Mouse (Mus musculus) B cell, adult 67 days (primary cell): ENCODE data around the gene Cenpe. TPM values are rescaled to one million over a fixed set of nuclear protein-coding genes. Genes with fewer than 3 reads are reported as not detected.

ENCODE experiments used
- total RNA-seq, 2 experiments: library from RNA; stranded (reverse); gene quantifications; 4 replicates each; pipeline ENCODE4 v1.2.4; 2023

Gene Cenpe
- 1 to 10 TPM; 1.0 to 1.3 TPM for total RNA-seq

GRCm38 (mm10) chr3:135211805-135212657, at the start of gene Cenpe:
Gene Cenpe (plus strand): TSS chr3:135212537.

GRCm38 (mm10) chr3:135280669-135281415, 68.5 kb downstream of the Cenpe start, which contains the start of gene Bdh2:
Gene Bdh2 (plus strand): TSS chr3:135281221.

GRCm38 (mm10) chr3:135307411-135308259, 95.3 kb downstream of the Cenpe start, which contains the start of gene Slc9b2:
Gene Slc9b2 (plus strand): TSS chr3:135307700.

Other genes starting within 250 kb of the Cenpe start
- not detected for gene Bdh2, start 68.7 kb downstream of the Cenpe start, total RNA-seq
- gene Slc9b2, start 95.2 kb downstream of the Cenpe start, total RNA-seq, result not detected
- gene Slc9b1, start 135.5 kb downstream of the Cenpe start, total RNA-seq, result not detected
- gene Cisd2, start 211.4 kb downstream of the Cenpe start, total RNA-seq, result 10 to 100 TPM; 60.2 to 62.5 TPM
- gene Ube2d3, start 225.6 kb downstream of the Cenpe start, total RNA-seq, result 100 to 1,000 TPM; 471 to 522 TPM